Mouse (Mus musculus): Measurements from ENCODE around the gene Tcf7l2. TPM values are rescaled to one million over a fixed set of nuclear protein-coding genes. Genes with fewer than 3 reads are reported as not detected.

Gene Tcf7l2
- polyA plus RNA-seq, 1 experiment: 18.2 TPM

DNA sequence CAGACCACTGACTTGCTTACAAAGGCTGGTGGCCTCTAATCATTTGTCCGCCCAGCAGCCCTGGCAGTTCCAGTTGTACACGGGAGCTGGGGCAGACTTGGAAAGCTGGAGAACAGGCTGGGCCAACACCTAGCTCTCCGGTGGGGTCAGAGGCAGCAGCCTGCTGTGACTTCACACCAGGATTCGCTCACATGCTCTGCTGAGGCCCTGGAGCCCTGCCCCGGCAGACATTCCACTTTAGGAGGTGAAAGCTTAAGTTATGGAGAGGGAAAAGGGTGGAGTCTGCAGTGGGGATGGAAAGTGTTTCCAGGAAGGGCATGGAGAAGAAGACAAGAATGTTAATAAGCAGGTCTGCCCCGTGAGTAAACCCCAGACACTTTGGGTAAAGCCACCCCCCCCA is 19.2 kb upstream of the Tcf7l2 start:
- H3K27ac ChIP-seq (ENCODE audit: insufficient read depth, low read depth, low read length): no peak overlapping the region
- 40% methylated on average over 6 of the region's 6 CpGs for WGBS
- no peaks in the 10 kb centered on the region for H3K4me1 ChIP-seq (ENCODE audit: control insufficient read depth, insufficient read depth, low read length)
- H3K36me3 ChIP-seq (ENCODE audit: control insufficient read depth, insufficient read depth, low read length): no peaks in the 10 kb centered on the region
- H3K27me3 ChIP-seq (replicated peaks; ENCODE audit: control insufficient read depth, insufficient read depth, low read length): no peaks in the 10 kb centered on the region
- DNase-seq: no peak
- H3K4me3 ChIP-seq (ENCODE audit: insufficient read depth, low read depth, low read length): no peak overlapping the region
- TF ChIP-seq CTCF (conservative IDR thresholded peaks at IDR 0.05; ENCODE audit: insufficient read depth, insufficient read length, low read depth, low read length) (no peak), POLR2A (IDR thresholded peaks at IDR 0.05; ENCODE audit: low read depth, low read length) (no peak)

GRCm38 (mm10) chr19:55729376-55729775 is 12.2 kb upstream of the Tcf7l2 start:
- Histone ChIP-seq H3K36me3 (ENCODE audit: control insufficient read depth, insufficient read depth, low read length) (no peaks in the 10 kb centered on the region), H3K27me3 (replicated peaks; ENCODE audit: control insufficient read depth, insufficient read depth, low read length) (no peaks in the 10 kb centered on the region), H3K4me3 (ENCODE audit: insufficient read depth, low read depth, low read length) (no peak overlapping the region), H3K4me1 (ENCODE audit: control insufficient read depth, insufficient read depth, low read length) (no peaks in the 10 kb centered on the region), H3K27ac (ENCODE audit: insufficient read depth, low read depth, low read length) (no peak overlapping the region)
- WGBS: 79% methylated on average over 8 of the region's 8 CpGs
- no peak for DNase-seq
- TF ChIP-seq CTCF (conservative IDR thresholded peaks at IDR 0.05; ENCODE audit: insufficient read depth, insufficient read length, low read depth, low read length) (no peak), POLR2A (IDR thresholded peaks at IDR 0.05; ENCODE audit: low read depth, low read length) (no peak)

- TF ChIP-seq CTCF (conservative IDR thresholded peaks at IDR 0.05; ENCODE audit: insufficient read depth, insufficient read length, low read depth, low read length): no peak
- no peak for TF ChIP-seq POLR2A (IDR thresholded peaks at IDR 0.05; ENCODE audit: low read depth, low read length)
- no peaks in the 10 kb centered on the region for H3K27me3 ChIP-seq (replicated peaks; ENCODE audit: control insufficient read depth, insufficient read depth, low read length)
- no peak overlapping the region for H3K4me3 ChIP-seq (ENCODE audit: insufficient read depth, low read depth, low read length)
- no peaks in the 10 kb centered on the region for H3K36me3 ChIP-seq (ENCODE audit: control insufficient read depth, insufficient read depth, low read length)
- H3K4me1 ChIP-seq (ENCODE audit: control insufficient read depth, insufficient read depth, low read length): no peaks in the 10 kb centered on the region
- no peak overlapping the region for H3K27ac ChIP-seq (ENCODE audit: insufficient read depth, low read depth, low read length)
- WGBS: 81% methylated on average over 6 of the region's 6 CpGs
- DNase-seq: no peak
These were observed 9.1 kb upstream of the Tcf7l2 start for GRCm38 (mm10) chr19:55732499-55732898.

DNA sequence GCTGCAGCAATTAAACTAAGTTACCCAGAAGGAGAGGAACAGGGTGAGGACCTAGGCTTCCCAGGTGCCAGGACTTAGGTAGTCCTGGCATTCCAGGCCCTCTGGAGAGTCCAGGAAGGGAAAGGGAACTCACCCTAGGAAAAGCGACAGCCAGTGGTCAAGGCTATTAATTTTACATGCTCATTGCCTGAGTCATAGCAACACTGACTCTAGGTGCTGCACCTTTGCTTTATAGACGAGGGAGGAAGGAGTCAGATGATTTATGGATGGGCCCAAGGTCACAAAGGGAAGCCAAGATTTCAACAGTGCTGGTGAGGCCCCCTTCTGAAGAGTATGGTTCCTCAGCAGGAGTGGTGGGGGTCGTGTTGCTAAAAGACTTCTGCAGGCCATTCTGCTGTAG is 8.6 kb upstream of the Tcf7l2 start:
- Histone ChIP-seq H3K4me1 (ENCODE audit: control insufficient read depth, insufficient read depth, low read length) (no peaks in the 10 kb centered on the region), H3K36me3 (ENCODE audit: control insufficient read depth, insufficient read depth, low read length) (no peaks in the 10 kb centered on the region), H3K27me3 (replicated peaks; ENCODE audit: control insufficient read depth, insufficient read depth, low read length) (no peaks in the 10 kb centered on the region), H3K4me3 (ENCODE audit: insufficient read depth, low read depth, low read length) (no peak overlapping the region), H3K27ac (ENCODE audit: insufficient read depth, low read depth, low read length) (no peak overlapping the region)
- WGBS: 29% methylated on average over 3 of the region's 3 CpGs
- no peak for DNase-seq
- no peak for TF ChIP-seq CTCF (conservative IDR thresholded peaks at IDR 0.05; ENCODE audit: insufficient read depth, insufficient read length, low read depth, low read length)

DNA sequence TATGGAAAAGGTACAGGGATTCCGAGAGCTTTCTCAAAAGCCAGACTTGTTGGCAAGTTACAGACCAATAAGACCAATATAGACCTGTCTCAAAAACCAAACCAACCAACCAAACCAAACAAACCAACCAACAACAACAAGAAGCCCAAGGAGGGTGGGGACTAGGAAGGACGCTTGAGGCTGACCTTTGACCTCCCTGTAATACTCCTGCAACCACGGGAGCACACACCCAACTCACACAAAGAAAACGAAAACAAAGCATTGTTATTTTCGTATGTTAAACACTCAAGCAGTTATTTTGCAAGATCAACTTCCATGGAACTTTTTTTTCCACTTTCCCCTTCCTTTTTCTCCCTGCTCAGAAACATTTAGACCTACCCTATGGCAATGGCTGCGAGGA is 5.6 kb upstream of the Tcf7l2 start:
- 54% methylated on average over 6 of the region's 6 CpGs for WGBS
- TF ChIP-seq POLR2A (IDR thresholded peaks at IDR 0.05; ENCODE audit: low read depth, low read length) (no peak), CTCF (conservative IDR thresholded peaks at IDR 0.05; ENCODE audit: insufficient read depth, insufficient read length, low read depth, low read length) (no peak)

GRCm38 (mm10) chr19:55739713-55740112 is 1.9 kb upstream of the Tcf7l2 start:
- 68% methylated on average over 4 of the region's 4 CpGs for WGBS
- no peak for DNase-seq
- TF ChIP-seq POLR2A (IDR thresholded peaks at IDR 0.05; ENCODE audit: low read depth, low read length): no peak
- TF ChIP-seq CTCF (conservative IDR thresholded peaks at IDR 0.05; ENCODE audit: insufficient read depth, insufficient read length, low read depth, low read length): no peak

More for the DNA sequence above, 5.6 kb upstream of the Tcf7l2 start:
- no peak overlapping the region for H3K4me3 ChIP-seq (ENCODE audit: insufficient read depth, low read depth, low read length)
- DNase-seq: no peak
- no peak overlapping the region for H3K27ac ChIP-seq (ENCODE audit: insufficient read depth, low read depth, low read length)
- no peaks in the 10 kb centered on the region for H3K27me3 ChIP-seq (replicated peaks; ENCODE audit: control insufficient read depth, insufficient read depth, low read length)
- H3K36me3 ChIP-seq (ENCODE audit: control insufficient read depth, insufficient read depth, low read length): no peaks in the 10 kb centered on the region
- no peaks in the 10 kb centered on the region for H3K4me1 ChIP-seq (ENCODE audit: control insufficient read depth, insufficient read depth, low read length)

DNA sequence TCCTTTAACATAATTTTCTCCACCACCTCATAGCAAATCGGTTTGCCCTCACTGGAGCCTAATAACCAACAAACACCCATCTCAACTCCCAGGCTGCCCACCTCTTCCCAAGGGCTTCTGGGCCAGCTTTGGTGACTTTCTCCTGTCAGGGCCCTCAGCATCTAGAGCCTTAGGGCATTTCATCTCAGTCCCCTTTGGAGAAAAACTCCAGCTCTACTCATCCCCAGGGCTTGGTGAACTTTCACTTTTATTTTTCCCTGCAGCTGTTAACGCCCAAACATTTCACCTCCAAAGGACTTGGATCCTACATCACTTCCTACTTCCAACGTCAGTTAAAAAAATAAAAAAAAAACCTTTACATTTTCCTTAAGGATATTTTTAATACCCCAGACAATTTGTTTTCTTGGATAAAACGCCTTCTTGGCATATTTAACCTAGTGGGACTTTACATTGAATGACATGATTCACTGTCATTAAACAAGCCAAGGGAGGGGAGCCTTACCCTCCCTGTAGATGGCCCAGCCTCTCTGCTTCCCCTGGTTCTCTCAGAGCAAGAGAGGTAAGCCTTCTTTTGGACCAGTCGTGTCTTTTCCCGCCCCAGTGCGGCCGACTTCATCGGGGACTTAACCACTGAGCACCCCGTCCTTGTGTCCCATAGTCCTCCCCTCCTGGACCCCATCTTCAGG is 724 bp upstream of the Tcf7l2 start:
- TF ChIP-seq CTCF (conservative IDR thresholded peaks at IDR 0.05; ENCODE audit: insufficient read depth, insufficient read length, low read depth, low read length): no peak
- H3K27ac ChIP-seq (ENCODE audit: insufficient read depth, low read depth, low read length): peak overlapping the region; percentile 88
- 0 out of 2 replicates have a peak, but pooled peaks cover under 1% of the 10 kb centered on the region for H3K4me1 ChIP-seq (ENCODE audit: control insufficient read depth, insufficient read depth, low read length)
- H3K36me3 ChIP-seq (ENCODE audit: control insufficient read depth, insufficient read depth, low read length): no peaks in the 10 kb centered on the region
- no peaks in the 10 kb centered on the region for H3K27me3 ChIP-seq (replicated peaks; ENCODE audit: control insufficient read depth, insufficient read depth, low read length)
- peak overlapping the region; percentile 37; the same call in 1 of the 2 replicates for H3K4me3 ChIP-seq (ENCODE audit: insufficient read depth, low read depth, low read length)
- DNase-seq: no peak
- 10% methylated on average over 10 of the region's 10 CpGs for WGBS

More at GRCm38 (mm10) chr19:55739713-55740112, 1.9 kb upstream of the Tcf7l2 start:
- Histone ChIP-seq H3K4me3 (ENCODE audit: insufficient read depth, low read depth, low read length) (no peak overlapping the region), H3K36me3 (ENCODE audit: control insufficient read depth, insufficient read depth, low read length) (no peaks in the 10 kb centered on the region), H3K27me3 (replicated peaks; ENCODE audit: control insufficient read depth, insufficient read depth, low read length) (no peaks in the 10 kb centered on the region), H3K27ac (ENCODE audit: insufficient read depth, low read depth, low read length) (no peak overlapping the region), H3K4me1 (ENCODE audit: control insufficient read depth, insufficient read depth, low read length) (no peaks in the 10 kb centered on the region)

Measured in kidney, adult 2 months (tissue).